Mouse (Mus musculus): ENCODE measurements around the gene Txndc12. TPM values are rescaled to one million over a fixed set of nuclear protein-coding genes. Genes with fewer than 3 reads are reported as not detected.

Gene Txndc12
- polyA plus RNA-seq, 1 experiment from 2014 or later = 102 TPM

GRCm38 (mm10) chr4:108869730-108870374 lies 35.5 kb downstream of the Txndc12 start:
- 37% methylated on average over 10 of the region's 10 CpGs for WGBS

GRCm38 (mm10) chr4:108873746-108874145 lies 39.3 kb downstream of the Txndc12 start:
- Histone ChIP-seq H3K36me3 (no peaks in the 10 kb centered on the region), H3K27ac (replicated peaks) (no peak overlapping the region), H3K27me3 (ENCODE audit: low read depth, poor library complexity, severe bottlenecking) (peaks cover 14% of the 10 kb centered on the region), H3K4me3 (no peak overlapping the region), H3K9me3 (replicated peaks) (no peaks in the 10 kb centered on the region), H3K4me1 (no peaks in the 10 kb centered on the region)
- DNase-seq (ENCODE audit: low spot score) = no peak
- WGBS = 87% methylated on average over 5 of the region's 5 CpGs

More at GRCm38 (mm10) chr4:108869730-108870374, 35.5 kb downstream of the Txndc12 start:
- no peaks in the 10 kb centered on the region for H3K4me1 ChIP-seq
- no peak overlapping the region for H3K27ac ChIP-seq (replicated peaks)
- DNase-seq (ENCODE audit: low spot score) = peak; percentile 71
- no peaks in the 10 kb centered on the region for H3K9me3 ChIP-seq (replicated peaks)
- H3K4me3 ChIP-seq = no peak overlapping the region
- H3K36me3 ChIP-seq = no peaks in the 10 kb centered on the region
- no peaks in the 10 kb centered on the region for H3K27me3 ChIP-seq (ENCODE audit: low read depth, poor library complexity, severe bottlenecking)

GRCm38 (mm10) chr4:108877901-108878300 lies 43.5 kb downstream of the Txndc12 start:
- H3K9me3 ChIP-seq (replicated peaks) = no peaks in the 10 kb centered on the region
- no peak overlapping the region for H3K4me3 ChIP-seq
- H3K27me3 ChIP-seq (ENCODE audit: low read depth, poor library complexity, severe bottlenecking) = peaks cover 31% of the 10 kb centered on the region
- no peak for DNase-seq (ENCODE audit: low spot score)
- 78% methylated on average over 6 of the region's 6 CpGs for WGBS
- peaks cover 13% of the 10 kb centered on the region for H3K4me1 ChIP-seq
- no peaks in the 10 kb centered on the region for H3K36me3 ChIP-seq
- no peak overlapping the region for H3K27ac ChIP-seq (replicated peaks)

- peak; percentile 73 for DNase-seq (ENCODE audit: low spot score)
- WGBS = under 1% methylated on average over 46 of the region's 46 CpGs
- Histone ChIP-seq H3K4me3 (peak within 1 kb of the TSS; percentile 80), H3K27me3 (ENCODE audit: low read depth, poor library complexity, severe bottlenecking) (peaks cover 31% of the 10 kb centered on the region), H3K27ac (replicated peaks) (peak within 1 kb of the TSS; percentile 74), H3K36me3 (no peaks in the 10 kb centered on the region), H3K9me3 (replicated peaks) (no peaks in the 10 kb centered on the region), H3K4me1 (peaks cover 17% of the 10 kb centered on the region)
Measured at GRCm38 (mm10) chr4:108878963-108879822, 44.8 kb downstream of the Txndc12 start, which contains the start of gene Rab3b. Rab3b (plus strand) TSS chr4:108879063.

- H3K9me3 ChIP-seq (replicated peaks) = no peaks in the 10 kb centered on the region
- H3K36me3 ChIP-seq = no peaks in the 10 kb centered on the region
- peaks cover 17% of the 10 kb centered on the region for H3K27me3 ChIP-seq (ENCODE audit: low read depth, poor library complexity, severe bottlenecking)
- H3K4me3 ChIP-seq = no peak overlapping the region
- no peak overlapping the region for H3K27ac ChIP-seq (replicated peaks)
- 73% methylated on average over 13 of the region's 13 CpGs for WGBS
- DNase-seq (ENCODE audit: low spot score) = peak; percentile 18
- peaks cover 17% of the 10 kb centered on the region for H3K4me1 ChIP-seq
Measured at GRCm38 (mm10) chr4:108883815-108884214, 49.4 kb downstream of the Txndc12 start.

DNA sequence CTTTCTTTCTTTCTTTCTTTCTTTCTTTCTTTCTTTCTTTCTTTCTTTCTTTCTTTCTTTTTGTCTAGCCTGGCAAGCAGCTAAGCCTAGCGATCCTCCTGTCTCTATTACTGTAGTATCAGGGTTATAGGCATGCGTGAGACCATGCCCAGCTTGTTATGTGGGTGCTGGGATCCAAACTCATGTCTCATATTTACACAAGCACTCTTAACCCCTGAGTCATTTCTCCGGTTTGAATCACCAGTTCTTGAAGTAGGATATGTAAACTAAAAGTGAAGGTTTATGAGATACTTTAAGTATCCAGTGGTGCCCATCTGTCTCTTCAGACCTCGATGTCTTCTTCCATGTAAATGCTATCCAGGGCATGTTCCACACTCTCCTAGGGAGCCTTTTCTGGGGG lies 53.1 kb downstream of the Txndc12 start:
- 0 out of 2 replicates have a peak, but pooled peaks cover 4% of the 10 kb centered on the region for H3K4me1 ChIP-seq
- no peak overlapping the region for H3K4me3 ChIP-seq
- 89% methylated on average over 4 of the region's 4 CpGs for WGBS
- no peak overlapping the region for H3K27ac ChIP-seq (replicated peaks)
- no peaks in the 10 kb centered on the region for H3K36me3 ChIP-seq
- H3K9me3 ChIP-seq (replicated peaks) = no peaks in the 10 kb centered on the region
- H3K27me3 ChIP-seq (ENCODE audit: low read depth, poor library complexity, severe bottlenecking) = no peaks in the 10 kb centered on the region
- no peak for DNase-seq (ENCODE audit: low spot score)

DNA sequence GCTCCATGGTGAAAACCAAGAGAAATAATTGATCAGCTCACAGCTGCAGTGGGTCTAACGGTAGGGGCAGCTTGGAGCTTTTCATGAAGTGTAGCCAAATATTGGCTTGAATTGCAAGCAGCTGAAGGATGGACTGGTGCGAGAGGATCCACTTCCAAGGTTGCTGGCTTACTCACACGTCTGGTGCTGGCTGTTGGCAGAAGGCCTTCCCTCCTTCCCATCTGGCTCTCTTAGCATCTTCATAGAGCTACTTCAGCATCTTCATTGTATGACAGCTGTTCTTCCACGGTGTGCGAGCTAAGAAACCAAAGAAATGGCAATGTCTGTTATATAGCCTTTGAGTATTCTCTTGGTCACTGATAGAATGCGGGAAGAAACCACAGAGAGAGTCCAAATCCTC lies 56.5 kb downstream of the Txndc12 start:
- H3K36me3 ChIP-seq = no peaks in the 10 kb centered on the region
- no peak overlapping the region for H3K4me3 ChIP-seq
- no peak overlapping the region for H3K27ac ChIP-seq (replicated peaks)
- H3K4me1 ChIP-seq = peaks cover 5% of the 10 kb centered on the region; the same call in 1 of the 2 replicates
- H3K9me3 ChIP-seq (replicated peaks) = no peaks in the 10 kb centered on the region
- 91% methylated on average over 6 of the region's 6 CpGs for WGBS
- no peaks in the 10 kb centered on the region for H3K27me3 ChIP-seq (ENCODE audit: low read depth, poor library complexity, severe bottlenecking)
- DNase-seq (ENCODE audit: low spot score) = no peak

GRCm38 (mm10) chr4:108900421-108900820 lies 66.0 kb downstream of the Txndc12 start:
- Histone ChIP-seq H3K27ac (replicated peaks) (no peak overlapping the region), H3K27me3 (ENCODE audit: low read depth, poor library complexity, severe bottlenecking) (no peaks in the 10 kb centered on the region), H3K9me3 (replicated peaks) (no peaks in the 10 kb centered on the region), H3K4me3 (no peak overlapping the region), H3K4me1 (peaks cover 6% of the 10 kb centered on the region), H3K36me3 (no peaks in the 10 kb centered on the region)
- DNase-seq (ENCODE audit: low spot score) = no peak
- 81% methylated on average over 7 of the region's 7 CpGs for WGBS

DNA sequence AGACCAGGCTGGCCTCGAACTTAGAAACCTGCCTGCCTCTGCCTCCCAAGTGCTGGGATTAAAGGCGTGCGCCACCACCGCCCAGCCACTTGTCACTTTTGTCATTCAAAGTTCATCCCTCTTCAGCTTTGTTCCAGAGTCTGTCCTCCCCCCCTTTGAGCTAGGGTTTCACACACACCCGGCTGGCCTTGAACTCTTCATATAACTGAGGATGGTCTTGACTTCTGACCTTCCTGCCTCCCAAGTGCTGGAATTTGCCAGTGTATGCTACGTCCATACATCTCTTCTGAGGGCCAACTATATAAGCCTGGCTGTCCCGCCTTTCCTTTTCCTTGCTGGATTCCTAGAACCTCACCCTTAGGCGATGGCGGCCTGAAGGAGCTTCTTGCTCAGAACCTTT lies 68.5 kb downstream of the Txndc12 start:
- H3K27ac ChIP-seq (replicated peaks) = no peak overlapping the region
- no peak for DNase-seq (ENCODE audit: low spot score)
- H3K9me3 ChIP-seq (replicated peaks) = no peaks in the 10 kb centered on the region
- no peaks in the 10 kb centered on the region for H3K36me3 ChIP-seq
- H3K4me1 ChIP-seq = peaks cover 15% of the 10 kb centered on the region
- WGBS = 94% methylated on average over 9 of the region's 9 CpGs
- H3K27me3 ChIP-seq (ENCODE audit: low read depth, poor library complexity, severe bottlenecking) = no peaks in the 10 kb centered on the region
- no peak overlapping the region for H3K4me3 ChIP-seq

DNA sequence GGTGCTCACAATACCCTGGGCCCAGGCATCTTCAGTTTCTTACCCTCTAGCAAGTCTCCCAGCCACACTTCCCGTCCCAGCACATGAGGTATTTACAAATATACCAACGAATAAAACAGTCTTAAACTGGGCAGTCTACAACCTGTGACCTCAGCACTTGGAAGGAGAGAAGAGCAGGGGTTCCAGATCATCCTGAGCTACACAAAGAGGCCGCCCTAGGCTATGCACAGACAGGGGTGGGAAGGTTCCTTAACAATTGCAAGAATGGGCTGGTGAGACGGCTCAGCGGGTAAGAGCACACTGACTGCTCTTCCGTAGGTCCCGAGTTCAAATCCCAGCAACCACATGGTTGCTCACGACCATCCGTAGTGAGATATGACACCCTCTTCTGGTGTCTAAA lies 68.9 kb downstream of the Txndc12 start:
- H3K27ac ChIP-seq (replicated peaks) = no peak overlapping the region
- H3K27me3 ChIP-seq (ENCODE audit: low read depth, poor library complexity, severe bottlenecking) = no peaks in the 10 kb centered on the region
- 93% methylated on average over 9 of the region's 9 CpGs for WGBS
- H3K9me3 ChIP-seq (replicated peaks) = no peaks in the 10 kb centered on the region
- H3K36me3 ChIP-seq = no peaks in the 10 kb centered on the region
- no peak for DNase-seq (ENCODE audit: low spot score)
- H3K4me3 ChIP-seq = no peak overlapping the region
- H3K4me1 ChIP-seq = peaks cover 17% of the 10 kb centered on the region

DNA sequence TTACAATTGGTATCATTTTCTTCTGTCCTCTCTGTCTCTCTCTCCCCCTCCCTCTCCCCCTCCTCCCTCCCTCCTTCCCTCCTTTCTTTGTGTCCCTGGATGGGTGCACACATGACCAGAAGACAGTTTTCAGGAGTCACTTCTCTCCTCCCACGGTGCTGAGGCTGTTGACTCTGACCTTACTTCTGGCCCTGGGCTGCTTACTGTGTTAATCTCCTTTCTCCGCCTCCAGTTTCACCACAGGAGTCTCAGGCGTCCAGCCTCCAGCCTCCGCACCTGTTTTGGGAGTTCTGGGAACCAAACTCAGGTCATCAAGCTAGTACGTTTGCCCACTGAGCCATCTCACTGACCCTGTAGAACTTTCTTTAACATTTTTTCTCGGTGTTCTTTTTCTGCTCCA lies 69.7 kb downstream of the Txndc12 start:
- no peaks in the 10 kb centered on the region for H3K27me3 ChIP-seq (ENCODE audit: low read depth, poor library complexity, severe bottlenecking)
- no peak overlapping the region for H3K4me3 ChIP-seq
- 40% methylated on average over 6 of the region's 6 CpGs for WGBS
- no peak overlapping the region for H3K27ac ChIP-seq (replicated peaks)
- no peak for DNase-seq (ENCODE audit: low spot score)
- no peaks in the 10 kb centered on the region for H3K9me3 ChIP-seq (replicated peaks)
- no peaks in the 10 kb centered on the region for H3K36me3 ChIP-seq
- peaks cover 17% of the 10 kb centered on the region for H3K4me1 ChIP-seq

- no peak for DNase-seq (ENCODE audit: low spot score)
- Histone ChIP-seq H3K9me3 (replicated peaks) (no peaks in the 10 kb centered on the region), H3K27ac (replicated peaks) (no peak overlapping the region), H3K4me3 (no peak overlapping the region), H3K27me3 (ENCODE audit: low read depth, poor library complexity, severe bottlenecking) (no peaks in the 10 kb centered on the region), H3K36me3 (no peaks in the 10 kb centered on the region), H3K4me1 (peaks cover 17% of the 10 kb centered on the region)
- 94% methylated on average over 10 of the region's 10 CpGs for WGBS
Measured at GRCm38 (mm10) chr4:108904790-108905189, 70.4 kb downstream of the Txndc12 start.

DNA sequence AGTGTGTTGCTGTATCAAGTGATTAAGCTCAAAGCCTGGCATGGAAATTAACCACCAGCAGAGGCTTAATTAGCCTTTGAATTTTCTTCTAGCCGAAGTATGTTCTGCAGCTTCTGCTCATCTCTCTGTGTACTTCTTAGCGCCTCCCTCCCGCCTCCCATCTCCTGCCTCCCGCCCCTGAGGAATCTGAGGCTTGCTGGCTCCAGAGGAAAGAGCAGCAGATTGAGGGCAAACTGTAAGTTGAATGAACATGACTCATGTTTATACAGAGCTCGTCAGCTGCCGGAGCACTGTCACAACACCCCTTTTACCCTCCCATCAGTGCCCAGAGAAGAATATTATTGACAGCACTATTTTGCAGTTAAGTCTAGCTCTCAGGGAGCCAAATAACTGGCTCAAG lies 71.5 kb downstream of the Txndc12 start:
- no peak overlapping the region for H3K27ac ChIP-seq (replicated peaks)
- no peak overlapping the region for H3K4me3 ChIP-seq
- 44% methylated on average over 6 of the region's 6 CpGs for WGBS
- H3K27me3 ChIP-seq (ENCODE audit: low read depth, poor library complexity, severe bottlenecking) = no peaks in the 10 kb centered on the region
- peaks cover 17% of the 10 kb centered on the region for H3K4me1 ChIP-seq
- H3K36me3 ChIP-seq = no peaks in the 10 kb centered on the region
- H3K9me3 ChIP-seq (replicated peaks) = no peaks in the 10 kb centered on the region
- no peak for DNase-seq (ENCODE audit: low spot score)
